Mouse (Mus musculus) gastrocnemius, postnatal 4 days (tissue): ENCODE data around the gene Sult6b1. TPM values are rescaled to one million over a fixed set of nuclear protein-coding genes. Genes with fewer than 3 reads are reported as not detected.

Source experiments
- DNase-seq, 2 experiments: peaks; one replicate each; pipeline ENCODE4 v3.0.0; 2021 to 2022; ENCODE audit warnings: low spot score in 2 of 2, mixed read lengths in 2 of 2
- total RNA-seq, 2 experiments: library from RNA; stranded (reverse); gene quantifications; 2 replicates each; pipeline ENCODE4 v1.2.3; 2021

Sult6b1 gene
- total RNA-seq, 2 experiments from 2014 or later, result not detected

- DNase-seq, result no peak
Observed at GRCm38 (mm10) chr17:78885286-78886065, 21.3 kb downstream of the Sult6b1 start.

GRCm38 (mm10) chr17:78883291-78883690 is 23.5 kb downstream of the Sult6b1 start:
- DNase-seq, result no peak

DNA sequence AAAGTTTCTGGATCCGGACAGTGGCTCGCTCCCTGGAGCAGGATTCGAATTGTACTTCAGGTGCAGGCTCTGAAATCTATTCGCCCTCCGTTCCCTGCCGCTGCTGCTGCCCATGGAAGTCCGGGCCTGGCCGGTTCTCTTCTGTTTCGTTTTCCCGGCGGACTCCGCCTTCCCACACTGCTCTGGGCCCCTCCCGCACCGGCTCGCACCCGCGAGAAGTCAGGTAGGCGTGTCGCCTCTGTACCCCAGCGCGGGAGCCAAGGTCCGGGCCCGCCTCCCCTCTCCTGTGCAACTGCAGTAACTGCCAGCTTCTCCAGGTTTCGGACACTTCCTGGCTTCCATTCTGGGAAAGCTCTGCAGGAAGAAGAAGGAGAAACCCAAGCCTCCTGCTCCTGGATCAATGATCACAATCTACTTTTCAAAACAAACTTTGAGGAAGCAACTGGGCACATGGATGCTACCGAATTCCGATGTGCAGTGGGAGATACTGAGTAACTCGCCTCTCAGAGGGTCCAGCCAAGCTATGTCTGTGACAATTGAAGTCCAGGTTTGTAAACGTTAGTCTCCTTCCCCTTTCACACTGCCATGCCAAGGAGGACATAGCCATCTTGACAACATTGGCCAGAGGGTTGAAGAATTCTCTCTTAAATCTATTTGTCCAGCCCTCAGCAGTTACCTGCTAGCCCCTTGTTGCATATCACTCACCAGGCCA is 24.2 kb downstream of the Sult6b1 start, which contains the start of gene Eif2ak2:
Eif2ak2 (minus strand) TSS at position 173 of the 712 bp plus-strand sequence.
- DNase-seq, result peak; percentile 73 to 86

DNA sequence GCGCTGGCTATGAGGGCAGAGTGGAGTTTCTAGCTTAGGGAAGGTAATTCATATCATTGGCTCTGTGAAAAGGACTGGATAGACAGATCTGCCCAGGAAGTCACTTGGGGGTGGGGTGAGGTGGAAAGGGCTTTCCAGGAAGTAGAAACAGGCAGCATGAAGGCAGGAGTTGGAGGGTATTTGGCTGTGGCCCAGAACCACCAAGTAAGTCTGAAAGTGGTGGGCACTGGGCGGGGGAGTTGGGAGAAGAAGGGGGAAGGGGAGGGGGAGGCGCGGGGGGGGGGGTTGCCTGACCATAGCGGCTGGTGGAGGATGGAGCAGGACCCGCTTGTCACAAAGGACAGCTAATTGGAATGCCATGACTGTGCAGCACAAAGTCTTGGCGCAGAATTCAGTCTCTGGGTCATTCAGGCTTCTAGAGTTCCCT is 24.9 kb downstream of the Sult6b1 start:
- DNase-seq, result no peak

DNA sequence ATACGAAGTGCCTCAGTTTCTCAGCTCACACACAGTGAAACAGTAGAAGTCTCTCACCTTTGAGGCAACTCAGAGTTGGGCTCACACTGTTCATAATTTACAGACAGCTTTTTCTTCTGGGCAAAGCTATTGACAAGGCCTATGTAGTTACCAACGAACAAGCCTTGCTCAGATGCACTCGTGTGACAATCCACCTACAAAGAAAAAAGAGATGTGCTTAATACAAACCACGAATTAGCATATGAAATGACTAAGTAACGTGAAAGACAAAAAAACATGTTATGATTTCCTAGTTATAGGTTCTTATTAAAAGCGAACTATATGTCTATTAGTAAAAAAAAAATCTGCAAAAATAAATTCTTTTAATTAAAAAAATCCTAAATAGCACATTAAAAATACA is 32.9 kb downstream of the Sult6b1 start:
- DNase-seq, result no peak

GRCm38 (mm10) chr17:78856243-78856642 is 50.5 kb downstream of the Sult6b1 start:
- no peak for DNase-seq

- DNase-seq, result no peak
Observed at GRCm38 (mm10) chr17:78842271-78842928, 64.4 kb downstream of the Sult6b1 start.

GRCm38 (mm10) chr17:78836056-78836455 is 70.7 kb downstream of the Sult6b1 start:
- no peak for DNase-seq

- DNase-seq, result peak; percentile 99
Observed at GRCm38 (mm10) chr17:78834856-78835835, 71.6 kb downstream of the Sult6b1 start, which contains the start of the genes Heatr5b and Gpatch11. Gene Heatr5b (minus strand): TSS chr17:78835364. Gene Gpatch11 (plus strand): TSS chr17:78835567.

Other genes with a start within 250 kb of the Sult6b1 start
- 10 to 100 TPM; 17.3 to 18.5 TPM for gene Strn, start 169.8 kb downstream of the Sult6b1 start, total RNA-seq
- 10 to 100 TPM; 18.1 to 18.8 TPM for gene Heatr5b, start 71.6 kb downstream of the Sult6b1 start, total RNA-seq
- gene Gpatch11, start 71.4 kb downstream of the Sult6b1 start, total RNA-seq, result 10 to 100 TPM; 23.7 to 25.8 TPM
- gene Eif2ak2, start 24.4 kb downstream of the Sult6b1 start, total RNA-seq, result 10 to 100 TPM; 10.1 to 14.7 TPM
- 10 to 100 TPM; 45.3 to 60.5 TPM for gene Cebpzos, start 9.5 kb upstream of the Sult6b1 start, total RNA-seq
- 10 to 100 TPM; 25.4 to 28.2 TPM for gene Cebpz, start 30.1 kb upstream of the Sult6b1 start, total RNA-seq
- gene Ndufaf7, start 30.1 kb upstream of the Sult6b1 start, total RNA-seq, result 10 to 100 TPM; 29.5 to 33.5 TPM
- 10 to 100 TPM; 37.9 to 39.6 TPM for gene Prkd3, start 113.8 kb upstream of the Sult6b1 start, total RNA-seq
- 10 to 100 TPM; 29.0 to 31.5 TPM for gene Qpct, start 144.9 kb upstream of the Sult6b1 start, total RNA-seq